Mouse (Mus musculus): ENCODE results near the gene Usp5.

The Usp5 gene

GRCm38 (mm10) chr6:124787722-124788121 is 41.6 kb downstream of the Usp5 start:
- DNase-seq (ENCODE audit: low spot score in 2 of 2): no peak

- DNase-seq (ENCODE audit: low spot score in 2 of 2): no peak
These were observed 42.4 kb downstream of the Usp5 start for GRCm38 (mm10) chr6:124786756-124787420.

GRCm38 (mm10) chr6:124782436-124782835 is 46.8 kb downstream of the Usp5 start:
- DNase-seq (ENCODE audit: low spot score in 2 of 2): no peak

- DNase-seq (ENCODE audit: low spot score in 2 of 2): no peak
These were observed 48.4 kb downstream of the Usp5 start for GRCm38 (mm10) chr6:124780917-124781316.

DNA sequence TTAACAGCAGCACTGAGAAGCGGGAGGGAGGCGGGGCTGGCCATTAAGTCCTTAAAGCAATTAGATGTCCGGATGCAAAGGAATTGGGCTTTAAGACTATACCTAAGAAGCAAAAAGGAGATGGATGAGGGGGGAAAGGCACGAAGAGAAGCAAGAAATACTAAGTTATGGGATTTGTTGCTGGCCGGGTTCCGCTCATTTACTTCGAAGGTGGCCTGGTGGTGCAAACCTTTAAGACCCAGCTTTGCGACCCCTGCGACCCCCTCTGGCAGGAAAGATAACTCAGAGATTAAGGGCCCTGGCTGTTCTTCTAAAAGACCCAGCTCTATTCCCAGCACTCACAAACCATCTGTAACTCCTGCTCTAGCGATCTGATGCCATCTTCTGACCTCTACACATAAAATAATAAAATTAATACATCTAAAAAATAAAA is 49.3 kb downstream of the Usp5 start:
- no peak for DNase-seq (ENCODE audit: low spot score in 2 of 2)

- no peak for DNase-seq (ENCODE audit: low spot score in 2 of 2)
These were observed 49.9 kb downstream of the Usp5 start, which contains the start of gene Lrrc23 for GRCm38 (mm10) chr6:124779222-124779983. Lrrc23 (minus strand) TSS chr6:124779727.

DNA sequence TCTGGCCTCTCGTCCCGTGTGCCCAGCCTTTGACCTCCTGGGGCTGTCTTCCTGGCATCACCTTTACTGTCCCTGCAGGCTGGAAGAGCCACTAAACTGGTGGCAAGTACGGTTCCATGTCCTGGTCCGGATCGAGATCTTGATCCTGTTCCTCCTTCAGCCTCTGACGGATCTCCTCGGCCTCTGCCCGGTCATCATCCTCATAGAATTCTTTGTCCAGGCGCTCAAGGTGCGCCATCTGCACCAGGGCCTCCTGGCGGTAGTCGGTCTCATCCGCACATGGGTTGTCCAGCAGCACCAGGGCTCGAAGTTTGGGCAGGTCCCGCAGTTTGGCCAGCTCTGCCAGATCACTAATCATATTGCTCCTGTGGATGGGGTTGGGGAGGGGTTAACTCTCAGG is 58.8 kb downstream of the Usp5 start:
- DNase-seq (ENCODE audit: low spot score in 2 of 2): no peak

GRCm38 (mm10) chr6:124770013-124770412 is 59.3 kb downstream of the Usp5 start:
- DNase-seq (ENCODE audit: low spot score in 2 of 2): no peak

- peak; percentile 72 to 73 for DNase-seq (ENCODE audit: low spot score in 2 of 2)
These were observed 60.1 kb downstream of the Usp5 start, which contains the start of gene Eno2 for GRCm38 (mm10) chr6:124769101-124769765. Eno2 (minus strand) TSS chr6:124769673.

- no peak for DNase-seq (ENCODE audit: low spot score in 2 of 2)
These were observed 60.6 kb downstream of the Usp5 start for GRCm38 (mm10) chr6:124768704-124769044.

GRCm38 (mm10) chr6:124767920-124768703 is 61.2 kb downstream of the Usp5 start:
- DNase-seq (ENCODE audit: low spot score in 2 of 2): peak in 1 of 2 experiments; percentile 59

DNA sequence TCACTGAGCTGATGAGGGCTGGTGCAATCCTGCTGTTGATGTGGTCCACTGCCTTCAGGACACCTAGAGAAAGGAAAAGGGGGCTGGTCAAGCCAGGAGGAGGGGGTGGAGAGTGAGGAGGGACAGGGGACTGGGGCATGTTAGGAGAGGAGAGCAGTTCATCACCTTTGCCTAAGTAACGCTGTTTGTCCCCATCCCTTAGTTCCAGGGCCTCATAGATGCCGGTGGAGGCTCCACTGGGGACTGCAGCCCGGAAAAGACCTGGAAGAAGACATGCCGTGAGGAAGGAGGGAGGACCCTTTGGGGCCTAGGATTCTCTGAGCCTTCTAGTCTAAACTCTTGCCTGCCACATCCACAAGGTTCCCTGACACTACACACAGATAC is 61.8 kb downstream of the Usp5 start:
- DNase-seq (ENCODE audit: low spot score in 2 of 2): no peak

- DNase-seq (ENCODE audit: low spot score in 2 of 2): no peak
These were observed 63.3 kb downstream of the Usp5 start for GRCm38 (mm10) chr6:124765951-124766350.

Measured in frontal cortex, postnatal 10 days (tissue).